ENCODE assay signal across 10 mouse cellular contexts in the genomic region with DNA sequence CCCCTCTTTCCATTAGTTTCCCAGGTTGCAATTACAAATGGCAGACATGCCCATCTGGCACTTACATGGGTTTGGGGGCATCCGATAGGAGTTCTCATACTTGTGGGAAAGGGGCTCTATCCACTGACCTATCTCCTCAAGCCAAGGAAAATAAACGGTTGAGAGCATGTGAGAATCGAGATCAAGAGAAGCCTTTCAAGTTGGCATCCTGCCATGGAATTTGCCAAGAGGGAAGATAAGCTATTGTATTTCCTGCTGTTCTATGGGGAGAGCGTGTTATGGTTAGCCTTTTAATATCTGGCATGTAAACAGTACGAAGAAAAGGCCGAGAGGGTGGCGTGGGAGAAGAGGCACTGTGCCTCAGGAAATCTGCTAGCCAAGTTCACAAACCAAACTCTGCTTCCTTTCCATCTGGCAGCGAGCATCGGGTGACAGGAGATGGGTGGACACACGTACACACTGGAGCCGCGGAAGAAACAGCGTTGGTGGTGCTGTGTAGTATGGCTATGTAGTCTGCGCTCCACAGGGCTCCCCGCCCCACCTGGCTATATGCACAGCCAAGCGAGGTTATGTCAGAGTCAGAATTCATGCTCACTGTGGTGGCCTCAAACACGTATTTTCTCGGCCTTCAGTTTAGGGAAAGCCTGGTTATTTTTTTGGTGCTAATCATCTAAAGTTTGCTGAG. TPM values are rescaled to one million over a fixed set of nuclear protein-coding genes. Genes with fewer than 3 reads are reported as not detected.
DNase-seq lines count a peak whose midpoint lies in the region; ATAC-seq and TF ChIP-seq lines count a peak whose summit lies in the region.
"Had no signal": no experiment of that assay in that cellular context is flagged by ENCODE, and none has a peak within 500 bp of the region (broad histone marks: within the 10 kb centered on the region; RNA-seq: fewer than 3 reads in every experiment).

No protein-coding gene starts in this region.

- no peaks in the 10 kb centered on the region for H3K9me3 ChIP-seq in forebrain, embryonic 16.5 days (ENCODE audit: control insufficient read depth, low read length)

- TF ChIP-seq CTCF in layer of hippocampus, adult 2 months (conservative IDR thresholded peaks at IDR 0.05): no peak

- DNase-seq in cerebellum, postnatal 10 days: peak; percentile 21 to 46
- DNase-seq in cerebellum, adult 18-20 months: no peak
- DNase-seq in layer of hippocampus, adult 11-12 months (ENCODE audit: low spot score): peak; percentile 8
- no peak for DNase-seq in layer of hippocampus, adult 2 months (ENCODE audit: low spot score in 2 of 2)
- peak; percentile 39 to 51 for DNase-seq in lung, postnatal 4 days
- no peak for DNase-seq in gastrocnemius, postnatal 4 days (ENCODE audit: low spot score in 2 of 2)

- H3K27ac ChIP-seq in layer of hippocampus, adult 2 months: no peak overlapping the region
- no peak overlapping the region for H3K27ac ChIP-seq in forebrain, embryonic 16.5 days (ENCODE audit: low read length)
- H3K27ac ChIP-seq: left cerebral cortex, adult 2 months had no signal

- peak; percentile 36 to 56; a peak in 1 of 4 replicates for ATAC-seq in hematopoietic stem cell, adult 5-6 weeks (replicated peaks in 1 of 2; ENCODE audit: insufficient read depth in 1 of 2, low FRiP score in 2 of 2, low TSS enrichment in 1 of 2, low read depth in 1 of 2, poor library complexity in 2 of 2, severe bottlenecking in 2 of 2)
- no peak for ATAC-seq in forebrain, embryonic 16.5 days

- no peak overlapping the region for H3K4me2 ChIP-seq in forebrain, embryonic 16.5 days (ENCODE audit: low read length)

- H3K36me3 ChIP-seq in forebrain, embryonic 16.5 days (ENCODE audit: control insufficient read depth, insufficient read depth): no peaks in the 10 kb centered on the region

- WGBS in forebrain, embryonic 16.5 days: 83% methylated on average over 18 of the region's 18 CpGs

- H3K4me3 ChIP-seq in layer of hippocampus, adult 2 months: no peak overlapping the region
- H3K4me3 ChIP-seq in forebrain, embryonic 16.5 days (replicated peaks; ENCODE audit: low read length): no peak overlapping the region
- H3K4me3 ChIP-seq: erythroblast, embryonic 14.5 days; left cerebral cortex, adult 2 months had no signal

- H3K27me3 ChIP-seq in forebrain, embryonic 16.5 days (replicated peaks; ENCODE audit: control insufficient read depth, insufficient read depth, low read length): no peaks in the 10 kb centered on the region

- no peaks in the 10 kb centered on the region for H3K4me1 ChIP-seq in forebrain, embryonic 16.5 days (replicated peaks; ENCODE audit: control insufficient read depth, insufficient read depth, low read length)

- H3K9ac ChIP-seq in forebrain, embryonic 16.5 days (replicated peaks; ENCODE audit: low read depth, low read length): no peak overlapping the region

RNA-seq across cellular contexts. Expression of a gene that starts 40.9 kb away (rescaled TPM):
- 100 to 1,000 TPM; 121 to 123 TPM for total RNA-seq in layer of hippocampus, adult 2 months (2021)
- 53.9 and 56.3 TPM in 2 replicates for total RNA-seq in hematopoietic stem cell, adult 5-6 weeks (2017)
- polyA plus RNA-seq in forebrain, embryonic 16.5 days (2015; fragmentation: Nextera tagmentation; extraction: Ambion mirVana): 66.5 and 67.8 TPM in 2 replicates
- 10 to 100 TPM; 21.1 to 25.7 TPM for total RNA-seq in gastrocnemius, postnatal 4 days (2021)

Comparison
In these comparisons a context has a peak if more than half of its experiments do, and no peak if none do; other contexts are left out.
1. DNase-seq: peak in cerebellum, postnatal 10 days (2 of 2), layer of hippocampus, adult 11-12 months (single experiment) and lung, postnatal 4 days (2 of 2); none in cerebellum, adult 18-20 months (0 of 2), layer of hippocampus, adult 2 months (0 of 2) and gastrocnemius, postnatal 4 days (0 of 2).